Mouse (Mus musculus): ENCODE results near the gene Kcnab1. TPM values are rescaled to one million over a fixed set of nuclear protein-coding genes. Genes with fewer than 3 reads are reported as not detected.

Gene Kcnab1
- 4.5 and 5.2 TPM in 2 replicates for polyA plus RNA-seq (2014; fragmentation: Nextera tagmentation; extraction: Ambion mirVana)

GRCm38 (mm10) chr3:65108945-65109921 is at the start of gene Kcnab1:
Kcnab1 (plus strand) TSS chr3:65109384.
- Histone ChIP-seq H3K36me3 (ENCODE audit: control insufficient read depth, insufficient read depth, low read length) (no peaks in the 10 kb centered on the region), H3K4me3 (ENCODE audit: low read depth, low read length) (peak within 1 kb of the TSS; percentile 45), H3K4me2 (peak within 1 kb of the TSS; percentile 64), H3K4me1 (replicated peaks; ENCODE audit: control insufficient read depth, insufficient read depth, low read length) (no peaks in the 10 kb centered on the region), H3K27ac (ENCODE audit: low read depth, low read length) (no peak within 1 kb of the TSS; the same call in 1 of the 2 replicates), H3K27me3 (replicated peaks; ENCODE audit: control insufficient read depth, insufficient read depth, low read length) (peaks cover 13% of the 10 kb centered on the region), H3K9me3 (ENCODE audit: control insufficient read depth, low read length) (no peaks in the 10 kb centered on the region), H3K9ac (ENCODE audit: low read depth, low read length) (no peak within 1 kb of the TSS)
- DNase-seq (ENCODE audit: low spot score) = peak; percentile 38
- WGBS = 4% methylated on average over 30 of the region's 30 CpGs
- no peak for ATAC-seq (replicated peaks; ENCODE audit: low FRiP score)

GRCm38 (mm10) chr3:65088295-65088694 is 20.9 kb upstream of the Kcnab1 start:
- H3K27ac ChIP-seq (ENCODE audit: low read depth, low read length) = no peak overlapping the region
- H3K9ac ChIP-seq (ENCODE audit: low read depth, low read length) = no peak overlapping the region
- no peaks in the 10 kb centered on the region for H3K27me3 ChIP-seq (replicated peaks; ENCODE audit: control insufficient read depth, insufficient read depth, low read length)
- H3K9me3 ChIP-seq (ENCODE audit: control insufficient read depth, low read length) = no peaks in the 10 kb centered on the region
- DNase-seq (ENCODE audit: low spot score) (no peak), ATAC-seq (replicated peaks; ENCODE audit: low FRiP score) (no peak)
- H3K36me3 ChIP-seq (ENCODE audit: control insufficient read depth, insufficient read depth, low read length) = no peaks in the 10 kb centered on the region
- no peaks in the 10 kb centered on the region for H3K4me1 ChIP-seq (replicated peaks; ENCODE audit: control insufficient read depth, insufficient read depth, low read length)
- no peak overlapping the region for H3K4me3 ChIP-seq (ENCODE audit: low read depth, low read length)
- 81% methylated on average over 2 of the region's 2 CpGs for WGBS
- no peak overlapping the region for H3K4me2 ChIP-seq

- H3K4me2 ChIP-seq = no peak overlapping the region
- DNase-seq (ENCODE audit: low spot score) (no peak), ATAC-seq (replicated peaks; ENCODE audit: low FRiP score) (no peak)
- 71% methylated on average over 6 of the region's 6 CpGs for WGBS
- H3K4me3 ChIP-seq (ENCODE audit: low read depth, low read length) = no peak overlapping the region
- no peak overlapping the region for H3K27ac ChIP-seq (ENCODE audit: low read depth, low read length)
- H3K9me3 ChIP-seq (ENCODE audit: control insufficient read depth, low read length) = no peaks in the 10 kb centered on the region
- H3K9ac ChIP-seq (ENCODE audit: low read depth, low read length) = no peak overlapping the region
- H3K4me1 ChIP-seq (replicated peaks; ENCODE audit: control insufficient read depth, insufficient read depth, low read length) = no peaks in the 10 kb centered on the region
- H3K27me3 ChIP-seq (replicated peaks; ENCODE audit: control insufficient read depth, insufficient read depth, low read length) = peaks cover 7% of the 10 kb centered on the region
- H3K36me3 ChIP-seq (ENCODE audit: control insufficient read depth, insufficient read depth, low read length) = no peaks in the 10 kb centered on the region
These were observed 5.1 kb upstream of the Kcnab1 start for GRCm38 (mm10) chr3:65104117-65104516.

GRCm38 (mm10) chr3:65110190-65110589 is 1.0 kb downstream of the Kcnab1 start:
- DNase-seq (ENCODE audit: low spot score) (no peak), ATAC-seq (replicated peaks; ENCODE audit: low FRiP score) (no peak)
- Histone ChIP-seq H3K9ac (ENCODE audit: low read depth, low read length) (no peak overlapping the region), H3K27ac (ENCODE audit: low read depth, low read length) (no peak overlapping the region), H3K9me3 (ENCODE audit: control insufficient read depth, low read length) (no peaks in the 10 kb centered on the region), H3K27me3 (replicated peaks; ENCODE audit: control insufficient read depth, insufficient read depth, low read length) (peaks cover 13% of the 10 kb centered on the region), H3K36me3 (ENCODE audit: control insufficient read depth, insufficient read depth, low read length) (no peaks in the 10 kb centered on the region), H3K4me3 (ENCODE audit: low read depth, low read length) (no peak overlapping the region), H3K4me1 (replicated peaks; ENCODE audit: control insufficient read depth, insufficient read depth, low read length) (no peaks in the 10 kb centered on the region), H3K4me2 (peak overlapping the region; percentile 64)
- 65% methylated on average over 9 of the region's 9 CpGs for WGBS

- H3K9ac ChIP-seq (ENCODE audit: low read depth, low read length) = no peak overlapping the region
- DNase-seq (ENCODE audit: low spot score) = no peak
- H3K27ac ChIP-seq (ENCODE audit: low read depth, low read length) = no peak overlapping the region
- no peak overlapping the region for H3K4me3 ChIP-seq (ENCODE audit: low read depth, low read length)
- no peaks in the 10 kb centered on the region for H3K4me1 ChIP-seq (replicated peaks; ENCODE audit: control insufficient read depth, insufficient read depth, low read length)
- H3K36me3 ChIP-seq (ENCODE audit: control insufficient read depth, insufficient read depth, low read length) = no peaks in the 10 kb centered on the region
- H3K9me3 ChIP-seq (ENCODE audit: control insufficient read depth, low read length) = no peaks in the 10 kb centered on the region
- ATAC-seq (replicated peaks; ENCODE audit: low FRiP score) = no peak
- peaks cover 13% of the 10 kb centered on the region for H3K27me3 ChIP-seq (replicated peaks; ENCODE audit: control insufficient read depth, insufficient read depth, low read length)
- 86% methylated on average over 2 of the region's 2 CpGs for WGBS
- no peak overlapping the region for H3K4me2 ChIP-seq
These were observed 2.0 kb downstream of the Kcnab1 start for GRCm38 (mm10) chr3:65111176-65111575.

- no peaks in the 10 kb centered on the region for H3K36me3 ChIP-seq (ENCODE audit: control insufficient read depth, insufficient read depth, low read length)
- H3K4me2 ChIP-seq = no peak overlapping the region
- H3K27me3 ChIP-seq (replicated peaks; ENCODE audit: control insufficient read depth, insufficient read depth, low read length) = no peaks in the 10 kb centered on the region
- ATAC-seq (replicated peaks; ENCODE audit: low FRiP score) (no peak), DNase-seq (ENCODE audit: low spot score) (no peak)
- H3K27ac ChIP-seq (ENCODE audit: low read depth, low read length) = no peak overlapping the region
- WGBS = 89% methylated on average over 6 of the region's 6 CpGs
- no peak overlapping the region for H3K9ac ChIP-seq (ENCODE audit: low read depth, low read length)
- no peaks in the 10 kb centered on the region for H3K4me1 ChIP-seq (replicated peaks; ENCODE audit: control insufficient read depth, insufficient read depth, low read length)
- no peak overlapping the region for H3K4me3 ChIP-seq (ENCODE audit: low read depth, low read length)
- no peaks in the 10 kb centered on the region for H3K9me3 ChIP-seq (ENCODE audit: control insufficient read depth, low read length)
These were observed 6.0 kb downstream of the Kcnab1 start for GRCm38 (mm10) chr3:65115164-65115563.

GRCm38 (mm10) chr3:65116958-65117357 is 7.8 kb downstream of the Kcnab1 start:
- 86% methylated on average over 3 of the region's 3 CpGs for WGBS

GRCm38 (mm10) chr3:65117365-65117764 is 8.2 kb downstream of the Kcnab1 start:
- Histone ChIP-seq H3K36me3 (ENCODE audit: control insufficient read depth, insufficient read depth, low read length) (no peaks in the 10 kb centered on the region), H3K27ac (ENCODE audit: low read depth, low read length) (no peak overlapping the region), H3K27me3 (replicated peaks; ENCODE audit: control insufficient read depth, insufficient read depth, low read length) (no peaks in the 10 kb centered on the region), H3K4me2 (no peak overlapping the region), H3K9ac (ENCODE audit: low read depth, low read length) (no peak overlapping the region), H3K4me1 (replicated peaks; ENCODE audit: control insufficient read depth, insufficient read depth, low read length) (no peaks in the 10 kb centered on the region), H3K9me3 (ENCODE audit: control insufficient read depth, low read length) (no peaks in the 10 kb centered on the region), H3K4me3 (ENCODE audit: low read depth, low read length) (no peak overlapping the region)
- DNase-seq (ENCODE audit: low spot score) = no peak
- 83% methylated on average over 8 of the region's 8 CpGs for WGBS
- ATAC-seq (replicated peaks; ENCODE audit: low FRiP score) = no peak

More at GRCm38 (mm10) chr3:65116958-65117357, 7.8 kb downstream of the Kcnab1 start:
- Histone ChIP-seq H3K27me3 (replicated peaks; ENCODE audit: control insufficient read depth, insufficient read depth, low read length) (no peaks in the 10 kb centered on the region), H3K4me1 (replicated peaks; ENCODE audit: control insufficient read depth, insufficient read depth, low read length) (no peaks in the 10 kb centered on the region), H3K27ac (ENCODE audit: low read depth, low read length) (no peak overlapping the region), H3K4me2 (no peak overlapping the region), H3K9me3 (ENCODE audit: control insufficient read depth, low read length) (no peaks in the 10 kb centered on the region), H3K4me3 (ENCODE audit: low read depth, low read length) (no peak overlapping the region), H3K9ac (ENCODE audit: low read depth, low read length) (no peak overlapping the region), H3K36me3 (ENCODE audit: control insufficient read depth, insufficient read depth, low read length) (no peaks in the 10 kb centered on the region)
- DNase-seq (ENCODE audit: low spot score) = no peak
- no peak for ATAC-seq (replicated peaks; ENCODE audit: low FRiP score)

- DNase-seq (ENCODE audit: low spot score) = no peak
- H3K9ac ChIP-seq (ENCODE audit: low read depth, low read length) = no peak overlapping the region
These were observed 15.8 kb downstream of the Kcnab1 start for GRCm38 (mm10) chr3:65124975-65125374.

More at GRCm38 (mm10) chr3:65124975-65125374, 15.8 kb downstream of the Kcnab1 start:
- no peak for ATAC-seq (replicated peaks; ENCODE audit: low FRiP score)
- Histone ChIP-seq H3K27ac (ENCODE audit: low read depth, low read length) (no peak overlapping the region), H3K36me3 (ENCODE audit: control insufficient read depth, insufficient read depth, low read length) (no peaks in the 10 kb centered on the region), H3K4me1 (replicated peaks; ENCODE audit: control insufficient read depth, insufficient read depth, low read length) (no peaks in the 10 kb centered on the region), H3K27me3 (replicated peaks; ENCODE audit: control insufficient read depth, insufficient read depth, low read length) (no peaks in the 10 kb centered on the region), H3K4me3 (ENCODE audit: low read depth, low read length) (no peak overlapping the region), H3K9me3 (ENCODE audit: control insufficient read depth, low read length) (no peaks in the 10 kb centered on the region), H3K4me2 (no peak overlapping the region)
- 70% methylated on average over 3 of the region's 3 CpGs for WGBS

Measured in liver, embryonic 11.5 days (tissue).